Comparison of ENCODE assay signal across 8 mouse cellular contexts in genomic region chr11:88086737-88087627, GRCm38 (mm10). TPM values are rescaled to one million over a fixed set of nuclear protein-coding genes. Genes with fewer than 3 reads are reported as not detected.
DNase-seq lines count a peak whose midpoint lies in the region; ATAC-seq and TF ChIP-seq lines count a peak whose summit lies in the region.

No protein-coding gene starts in this region.

- H3K4me2 ChIP-seq in forebrain, embryonic 16.5 days (ENCODE audit: low read length) = peak overlapping the region; percentile 61
- H3K4me2 ChIP-seq in liver, embryonic 15.5 days = peak overlapping the region; percentile 59
- H3K4me2 ChIP-seq in neural tube, embryonic 11.5 days (ENCODE audit: low read depth) = peak overlapping the region; percentile 61
- peak overlapping the region; percentile 60 for H3K4me2 ChIP-seq in stomach, embryonic 15.5 days

- H3K9ac ChIP-seq in ES-Bruce4 (ENCODE audit: low read depth, poor library complexity, severe bottlenecking) = 0 out of 2 replicates have a peak overlapping the region, but pooled peaks have one; percentile 27
- H3K9ac ChIP-seq in forebrain, embryonic 16.5 days (replicated peaks; ENCODE audit: low read depth, low read length) = peak overlapping the region; percentile 55
- H3K9ac ChIP-seq in liver, embryonic 15.5 days = peak overlapping the region; percentile 35; the same call in 1 of the 2 replicates
- H3K9ac ChIP-seq in neural tube, embryonic 11.5 days (ENCODE audit: low read length) = peak overlapping the region; percentile 44; the same call in 1 of the 2 replicates
- no peak overlapping the region; the same call in 1 of the 2 replicates for H3K9ac ChIP-seq in stomach, embryonic 15.5 days

- no peaks in the 10 kb centered on the region for H3K9me3 ChIP-seq in ES-Bruce4 (replicated peaks; ENCODE audit: control insufficient read depth, insufficient read depth, low read length, poor library complexity, severe bottlenecking)
- no peaks in the 10 kb centered on the region for H3K9me3 ChIP-seq in forebrain, embryonic 16.5 days (ENCODE audit: control insufficient read depth, low read length)
- H3K9me3 ChIP-seq in liver, embryonic 15.5 days (replicated peaks) = no peaks in the 10 kb centered on the region
- H3K9me3 ChIP-seq in neural tube, embryonic 11.5 days (ENCODE audit: control insufficient read depth, low read length) = no peaks in the 10 kb centered on the region
- no peaks in the 10 kb centered on the region for H3K9me3 ChIP-seq in stomach, embryonic 15.5 days

- no peak for TF ChIP-seq POLR2A in ES-Bruce4 (IDR thresholded peaks at IDR 0.05; ENCODE audit: insufficient read depth, low read length)

- 5% methylated on average over 25 of the region's 25 CpGs for WGBS in forebrain, embryonic 16.5 days
- WGBS in large intestine, adult 2 months = 12% methylated on average over 25 of the region's 25 CpGs
- WGBS in liver, embryonic 15.5 days (ENCODE audit: insufficient replicate concordance) = 8% methylated on average over 25 of the region's 25 CpGs
- WGBS in neural tube, embryonic 11.5 days = 8% methylated on average over 25 of the region's 25 CpGs
- 6% methylated on average over 25 of the region's 25 CpGs for WGBS in stomach, embryonic 15.5 days

- H3K27ac ChIP-seq in ES-Bruce4 (ENCODE audit: insufficient read depth, low read length) = no peak overlapping the region; the same call in 1 of the 2 replicates
- H3K27ac ChIP-seq in forebrain, embryonic 16.5 days (ENCODE audit: low read length) = peak overlapping the region; percentile 84
- no peak overlapping the region for H3K27ac ChIP-seq in liver, embryonic 15.5 days (replicated peaks)
- H3K27ac ChIP-seq in neural tube, embryonic 11.5 days (ENCODE audit: low read depth, low read length) = peak overlapping the region; percentile 58
- peak overlapping the region; percentile 57; the same call in 1 of the 2 replicates for H3K27ac ChIP-seq in stomach, embryonic 15.5 days

- H3K4me3 ChIP-seq in ES-Bruce4 (ENCODE audit: low read depth, low read length) = peak overlapping the region; percentile 41
- H3K4me3 ChIP-seq in forebrain, embryonic 16.5 days (replicated peaks; ENCODE audit: low read length) = peak overlapping the region; percentile 37
- H3K4me3 ChIP-seq in liver, embryonic 15.5 days (replicated peaks) = peak overlapping the region; percentile 22
- H3K4me3 ChIP-seq in neural tube, embryonic 11.5 days (ENCODE audit: low read depth, low read length) = peak overlapping the region; percentile 28
- H3K4me3 ChIP-seq in stomach, embryonic 15.5 days (replicated peaks) = peak overlapping the region; percentile 24

- no peaks in the 10 kb centered on the region for H3K27me3 ChIP-seq in ES-Bruce4 (ENCODE audit: control insufficient read depth, insufficient read depth, low read length, poor library complexity, severe bottlenecking)
- H3K27me3 ChIP-seq in forebrain, embryonic 16.5 days (replicated peaks; ENCODE audit: control insufficient read depth, insufficient read depth, low read length) = no peaks in the 10 kb centered on the region
- H3K27me3 ChIP-seq in liver, embryonic 15.5 days = peaks cover 21% of the 10 kb centered on the region
- no peaks in the 10 kb centered on the region for H3K27me3 ChIP-seq in neural tube, embryonic 11.5 days (ENCODE audit: control insufficient read depth, insufficient read depth, low read length)
- H3K27me3 ChIP-seq in stomach, embryonic 15.5 days (replicated peaks) = no peaks in the 10 kb centered on the region

- H3K36me3 ChIP-seq in ES-Bruce4 (ENCODE audit: control insufficient read depth, insufficient read depth, low read length, poor library complexity, severe bottlenecking) = peaks cover 2% of the 10 kb centered on the region; the same call in 1 of the 2 replicates
- 0 out of 2 replicates have a peak, but pooled peaks cover 2% of the 10 kb centered on the region for H3K36me3 ChIP-seq in forebrain, embryonic 16.5 days (ENCODE audit: control insufficient read depth, insufficient read depth)
- peaks cover 19% of the 10 kb centered on the region for H3K36me3 ChIP-seq in liver, embryonic 15.5 days (replicated peaks)
- 0 out of 2 replicates have a peak, but pooled peaks cover 2% of the 10 kb centered on the region for H3K36me3 ChIP-seq in neural tube, embryonic 11.5 days (ENCODE audit: control insufficient read depth, insufficient read depth, low read length)
- 0 out of 2 replicates have a peak, but pooled peaks cover 7% of the 10 kb centered on the region for H3K36me3 ChIP-seq in stomach, embryonic 15.5 days

- H3K4me1 ChIP-seq in ES-Bruce4 (ENCODE audit: control insufficient read depth, insufficient read depth, low read length) = peaks cover 4% of the 10 kb centered on the region
- H3K4me1 ChIP-seq in forebrain, embryonic 16.5 days (replicated peaks; ENCODE audit: control insufficient read depth, insufficient read depth, low read length) = peaks cover 15% of the 10 kb centered on the region
- H3K4me1 ChIP-seq in liver, embryonic 15.5 days (replicated peaks) = peaks cover 14% of the 10 kb centered on the region
- H3K4me1 ChIP-seq in neural tube, embryonic 11.5 days (ENCODE audit: control insufficient read depth, insufficient read depth, low read length) = peaks cover 14% of the 10 kb centered on the region
- peaks cover 8% of the 10 kb centered on the region; the same call in 1 of the 2 replicates for H3K4me1 ChIP-seq in stomach, embryonic 15.5 days

- no peak for TF ChIP-seq CTCF in ES-Bruce4 (IDR thresholded peaks at IDR 0.05; ENCODE audit: low read depth, low read length)

- no peak for TF ChIP-seq EP300 in ES-Bruce4 (IDR thresholded peaks at IDR 0.05; ENCODE audit: insufficient read depth, low read depth, low read length)

- ATAC-seq in forebrain, embryonic 16.5 days = peak; percentile 99
- ATAC-seq in liver, embryonic 15.5 days (ENCODE audit: insufficient read depth) = peak; percentile 86
- ATAC-seq in neural tube, embryonic 11.5 days (ENCODE audit: insufficient read depth, low FRiP score, low TSS enrichment) = peak; percentile 94
- ATAC-seq in stomach, embryonic 15.5 days (ENCODE audit: insufficient read depth, low FRiP score, low read depth) = peak; percentile 90

- intact Hi-C loops in heart, postnatal 25 days (cut with DNase I) = no loop called here

- DNase-seq in cerebellum, adult 18-20 months = peak; percentile 95 to 98
- peak; percentile 84 for DNase-seq in heart, postnatal 25 days (ENCODE audit: low spot score)
- DNase-seq in large intestine, adult 2 months (ENCODE audit: low read depth, low spot score) = peak; percentile 54
- peak; percentile 93 for DNase-seq in neural tube, embryonic 11.5 days (ENCODE audit: low spot score)

RNA-seq across cellular contexts. Expression of gene Cuedc1, which starts 10.9 kb away (rescaled TPM):
- polyA plus RNA-seq in ES-Bruce4 (2011; ENCODE audit: insufficient read depth, insufficient read length, low read depth, missing spikeins) = 21.9 and 22.5 TPM in 2 replicates
- polyA plus RNA-seq in forebrain, embryonic 16.5 days (2015; fragmentation: Nextera tagmentation; extraction: Ambion mirVana) = 36.0 and 40.3 TPM in 2 replicates
- total RNA-seq in heart, postnatal 25 days (2021) = 10 to 100 TPM; 50.4 to 55.1 TPM
- 11.2 and 13.0 TPM in 2 replicates for polyA plus RNA-seq in large intestine, adult 2 months (2012; rRNA removed)
- 1.1 and 1.5 TPM in 2 replicates for polyA plus RNA-seq in liver, embryonic 15.5 days (2015; fragmentation: Nextera tagmentation; extraction: Ambion mirVana)
- 18.2 and 21.3 TPM in 2 replicates for polyA plus RNA-seq in neural tube, embryonic 11.5 days (2014; fragmentation: Nextera tagmentation; extraction: Ambion mirVana)
- polyA plus RNA-seq in stomach, embryonic 15.5 days (2015; fragmentation: Nextera tagmentation; extraction: Ambion mirVana) = 23.8 and 26.7 TPM in 2 replicates

RNA-seq across cellular contexts. Expression of gene Vezf1, which starts 18.9 kb away (rescaled TPM):
- 43.4 and 44.8 TPM in 2 replicates for polyA plus RNA-seq in ES-Bruce4 (2011; ENCODE audit: insufficient read depth, insufficient read length, low read depth, missing spikeins)
- 59.7 and 68.1 TPM in 2 replicates for polyA plus RNA-seq in forebrain, embryonic 16.5 days (2015; fragmentation: Nextera tagmentation; extraction: Ambion mirVana)
- 10 to 100 TPM; 40.7 to 45.3 TPM for total RNA-seq in heart, postnatal 25 days (2021)
- polyA plus RNA-seq in large intestine, adult 2 months (2012; rRNA removed) = 9.8 and 13.7 TPM in 2 replicates
- polyA plus RNA-seq in liver, embryonic 15.5 days (2015; fragmentation: Nextera tagmentation; extraction: Ambion mirVana) = 8.3 and 8.6 TPM in 2 replicates
- 76.2 and 78.4 TPM in 2 replicates for polyA plus RNA-seq in neural tube, embryonic 11.5 days (2014; fragmentation: Nextera tagmentation; extraction: Ambion mirVana)
- polyA plus RNA-seq in stomach, embryonic 15.5 days (2015; fragmentation: Nextera tagmentation; extraction: Ambion mirVana) = 34.0 and 35.1 TPM in 2 replicates

RNA-seq across cellular contexts. Expression of gene Srsf1, which starts 39.8 kb away (rescaled TPM):
- polyA plus RNA-seq in ES-Bruce4 (2011; ENCODE audit: insufficient read depth, insufficient read length, low read depth, missing spikeins) = 511 and 547 TPM in 2 replicates
- 290 and 334 TPM in 2 replicates for polyA plus RNA-seq in forebrain, embryonic 16.5 days (2015; fragmentation: Nextera tagmentation; extraction: Ambion mirVana)
- total RNA-seq in heart, postnatal 25 days (2021) = 100 to 1,000 TPM in 1 of 2 experiments, 10 to 100 TPM in 1; 95.4 to 116 TPM
- polyA plus RNA-seq in large intestine, adult 2 months (2012; rRNA removed) = 54.8 and 81.0 TPM in 2 replicates
- 108 and 113 TPM in 2 replicates for polyA plus RNA-seq in liver, embryonic 15.5 days (2015; fragmentation: Nextera tagmentation; extraction: Ambion mirVana)
- 488 and 497 TPM in 2 replicates for polyA plus RNA-seq in neural tube, embryonic 11.5 days (2014; fragmentation: Nextera tagmentation; extraction: Ambion mirVana)
- 271 TPM in 2 replicates for polyA plus RNA-seq in stomach, embryonic 15.5 days (2015; fragmentation: Nextera tagmentation; extraction: Ambion mirVana)

Comparison
In these comparisons a context has a peak if more than half of its experiments do, and no peak if none do; other contexts are left out.
1. H3K27ac ChIP-seq: peak in forebrain, embryonic 16.5 days (single experiment), neural tube, embryonic 11.5 days (single experiment) and stomach, embryonic 15.5 days (single experiment); none in ES-Bruce4 (single experiment) and liver, embryonic 15.5 days (single experiment).
2. Peak in every context shown above with its lines, with median percentiles within 50 percentile points of each other: H3K4me3 ChIP-seq, DNase-seq, ATAC-seq and H3K4me2 ChIP-seq.